Mouse (Mus musculus): ENCODE measurements around the gene Olfr1357. TPM values are rescaled to one million over a fixed set of nuclear protein-coding genes. Genes with fewer than 3 reads are reported as not detected.

Gene Olfr1357
- polyA plus RNA-seq, 1 experiment from 2014 or later: 0.09 TPM

DNA sequence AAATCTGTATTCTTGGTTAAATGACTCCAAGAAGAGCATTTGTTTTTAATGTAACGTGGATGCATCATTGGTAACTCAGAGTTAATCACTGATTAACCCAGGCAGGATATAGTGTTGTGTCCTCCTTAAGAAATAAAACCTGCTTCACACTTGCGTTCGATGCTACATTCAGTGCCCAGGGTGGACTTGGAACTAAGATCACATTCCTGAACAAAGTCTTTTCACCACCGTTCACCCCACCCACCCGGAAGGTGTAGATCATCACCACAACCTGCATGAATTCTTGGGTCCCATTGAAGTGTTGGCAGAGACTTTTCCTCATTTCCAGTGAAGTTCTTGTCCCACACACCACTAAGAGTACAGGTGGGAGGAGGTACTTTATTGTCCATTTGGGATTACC is 24.1 kb downstream of the Olfr1357 start:
- Histone ChIP-seq H3K4me3 (replicated peaks) (no peak overlapping the region), H3K4me1 (peaks cover 17% of the 10 kb centered on the region)
- 83% methylated on average over 5 of the region's 5 CpGs for WGBS

DNA sequence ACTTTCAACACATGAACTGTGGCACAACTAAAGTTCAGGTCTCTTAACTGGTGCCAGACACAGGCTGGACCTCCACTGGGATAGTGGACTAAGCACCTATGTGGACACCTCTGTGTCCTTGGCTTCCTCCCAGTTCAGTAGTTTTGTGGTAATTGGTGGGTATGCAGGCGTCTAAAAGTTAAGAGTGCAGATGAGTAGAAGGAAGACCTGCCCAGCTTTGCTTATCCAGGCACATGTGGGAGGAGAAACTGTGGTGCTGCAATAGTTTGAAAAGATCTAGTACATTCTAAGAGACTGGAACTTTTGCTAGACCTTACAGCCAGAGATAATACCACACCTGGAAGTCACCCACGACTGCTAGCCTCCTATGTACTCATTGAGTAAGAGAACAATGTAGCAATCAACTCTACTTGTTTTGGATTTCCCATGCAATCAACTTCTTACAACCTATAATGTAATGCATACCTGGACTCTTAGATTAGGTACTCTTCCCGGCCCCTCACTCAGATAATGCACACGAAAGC is 25.0 kb downstream of the Olfr1357 start:
- 67% methylated on average over 4 of the region's 4 CpGs for WGBS
- no peak overlapping the region for H3K4me3 ChIP-seq (replicated peaks)
- no peaks in the 10 kb centered on the region for H3K27me3 ChIP-seq
- H3K9me3 ChIP-seq (replicated peaks): no peaks in the 10 kb centered on the region
- ATAC-seq (ENCODE audit: insufficient number of reproducible peaks, low FRiP score, low TSS enrichment, low read depth): no peak
- peaks cover 17% of the 10 kb centered on the region for H3K4me1 ChIP-seq
- no peak overlapping the region for H3K4me2 ChIP-seq (replicated peaks)
- no peak overlapping the region for H3K9ac ChIP-seq
- no peak overlapping the region for H3K27ac ChIP-seq (replicated peaks)
- peaks cover 19% of the 10 kb centered on the region for H3K36me3 ChIP-seq

More for the DNA sequence above, 24.1 kb downstream of the Olfr1357 start:
- no peak overlapping the region for H3K27ac ChIP-seq (replicated peaks)
- no peaks in the 10 kb centered on the region for H3K27me3 ChIP-seq
- no peak overlapping the region for H3K9ac ChIP-seq
- H3K36me3 ChIP-seq: peaks cover 13% of the 10 kb centered on the region
- no peak overlapping the region for H3K4me2 ChIP-seq (replicated peaks)
- H3K9me3 ChIP-seq (replicated peaks): no peaks in the 10 kb centered on the region
- no peak for ATAC-seq (ENCODE audit: insufficient number of reproducible peaks, low FRiP score, low TSS enrichment, low read depth)

DNA sequence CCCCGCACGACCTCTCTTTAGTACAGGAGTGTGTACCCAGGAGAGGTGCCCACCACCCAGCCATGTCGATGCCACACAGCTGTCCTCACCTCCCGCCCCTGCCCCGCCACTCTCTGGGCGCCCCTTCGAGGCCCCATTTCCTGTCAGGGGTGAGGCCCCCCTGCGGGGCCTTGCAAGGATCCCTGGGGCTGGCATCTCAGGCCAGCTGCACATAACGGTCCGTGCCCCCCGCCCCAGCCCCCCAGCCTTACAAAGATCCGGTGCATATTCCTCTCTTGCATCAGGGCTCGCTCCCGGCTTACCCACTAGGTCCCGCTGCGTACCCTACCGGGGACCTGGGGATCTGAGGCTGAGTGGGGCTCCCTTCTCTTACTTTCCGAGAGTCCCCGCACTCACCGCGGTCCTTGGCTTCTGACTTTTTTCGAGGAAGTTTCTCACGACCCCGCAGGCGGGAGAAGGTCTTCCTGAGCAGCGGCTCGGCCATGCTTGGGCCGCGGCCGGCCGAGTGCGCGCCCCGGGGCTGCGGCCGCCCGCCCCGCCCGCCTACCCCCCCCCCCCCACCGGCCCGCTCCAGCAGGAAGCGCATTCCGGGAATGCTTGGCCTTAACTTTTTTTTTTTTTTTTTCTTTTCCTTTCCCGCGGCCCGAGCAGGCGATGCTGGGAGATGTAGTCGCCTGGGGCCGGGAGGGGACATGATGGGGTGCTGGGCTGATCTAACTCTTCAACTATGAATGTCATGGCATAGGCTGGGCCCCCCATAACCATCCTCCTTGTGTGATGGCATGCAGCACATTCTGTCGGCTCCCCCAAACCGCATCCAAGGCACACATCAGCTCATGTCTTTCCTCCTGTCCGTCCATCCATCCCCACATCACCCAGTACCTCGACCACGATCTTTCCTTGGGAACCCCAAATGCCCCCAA is 26.2 kb downstream of the Olfr1357 start, which contains the start of gene Syde1:
Gene Syde1 (minus strand): TSS at position 559 of the 923 bp plus-strand sequence.
- Histone ChIP-seq H3K4me2 (replicated peaks) (peak within 1 kb of the TSS; percentile 67), H3K9me3 (replicated peaks) (no peaks in the 10 kb centered on the region), H3K9ac (peak within 1 kb of the TSS; percentile 88), H3K36me3 (peaks cover 30% of the 10 kb centered on the region), H3K27me3 (no peaks in the 10 kb centered on the region), H3K4me1 (peaks cover 17% of the 10 kb centered on the region), H3K27ac (replicated peaks) (peak within 1 kb of the TSS; percentile 93), H3K4me3 (replicated peaks) (peak within 1 kb of the TSS; percentile 69)
- 3% methylated on average over 49 of the region's 54 CpGs for WGBS
- peak; percentile 86 for ATAC-seq (ENCODE audit: insufficient number of reproducible peaks, low FRiP score, low TSS enrichment, low read depth)

DNA sequence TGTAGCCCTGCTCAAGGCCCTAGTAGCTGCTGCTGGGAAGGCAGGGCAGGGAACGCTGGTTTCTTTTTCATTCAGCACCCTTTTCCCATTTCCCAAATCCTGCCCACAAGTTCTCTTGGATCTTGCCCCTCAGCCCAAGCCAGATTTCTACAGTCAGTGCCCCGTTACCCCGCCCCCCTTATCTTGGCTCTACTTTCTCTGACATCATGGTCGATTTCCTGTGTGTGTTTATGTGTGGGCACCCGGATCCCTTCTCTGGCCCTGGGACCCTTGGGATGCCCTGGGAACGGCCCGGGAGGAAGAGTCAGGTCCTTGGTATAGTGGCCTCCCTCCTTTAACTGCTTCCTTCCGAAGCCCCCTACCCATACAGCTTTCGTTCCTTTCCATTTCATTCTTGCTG is 27.1 kb downstream of the Olfr1357 start:
- Histone ChIP-seq H3K27me3 (no peaks in the 10 kb centered on the region), H3K4me3 (replicated peaks) (peak overlapping the region; percentile 69), H3K9ac (peak overlapping the region; percentile 88), H3K27ac (replicated peaks) (peak overlapping the region; percentile 93), H3K9me3 (replicated peaks) (no peaks in the 10 kb centered on the region), H3K4me1 (peaks cover 17% of the 10 kb centered on the region), H3K4me2 (replicated peaks) (peak overlapping the region; percentile 67), H3K36me3 (peaks cover 39% of the 10 kb centered on the region)
- 17% methylated on average over 9 of the region's 9 CpGs for WGBS
- no peak for ATAC-seq (ENCODE audit: insufficient number of reproducible peaks, low FRiP score, low TSS enrichment, low read depth)

DNA sequence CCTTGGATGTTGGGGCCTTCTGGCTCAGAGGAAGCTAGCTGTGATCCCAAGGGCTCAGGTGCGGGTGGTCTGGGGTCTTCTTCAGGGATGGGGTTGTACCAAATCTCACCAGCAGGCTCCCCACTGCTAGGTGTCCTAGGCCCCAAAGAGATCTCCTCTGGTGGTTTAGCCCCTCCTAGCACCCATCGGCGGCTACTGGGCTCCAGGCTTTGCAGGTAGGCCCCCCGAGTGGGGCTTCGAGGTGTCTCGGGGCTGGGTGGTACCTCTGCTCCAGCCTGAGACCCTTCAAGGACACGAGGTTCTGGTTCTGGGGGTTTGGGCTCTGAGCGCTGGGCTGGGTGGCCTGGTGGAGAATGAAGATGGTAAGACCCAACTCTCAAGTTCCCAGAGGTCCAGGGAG is 28.0 kb downstream of the Olfr1357 start:
- WGBS: 89% methylated on average over 8 of the region's 8 CpGs
- Histone ChIP-seq H3K27me3 (no peaks in the 10 kb centered on the region), H3K9ac (peak overlapping the region; percentile 18; the same call in 1 of the 2 replicates), H3K4me3 (replicated peaks) (peak overlapping the region; percentile 69), H3K27ac (replicated peaks) (no peak overlapping the region), H3K36me3 (peaks cover 48% of the 10 kb centered on the region), H3K4me1 (peaks cover 17% of the 10 kb centered on the region), H3K4me2 (replicated peaks) (peak overlapping the region; percentile 67), H3K9me3 (replicated peaks) (no peaks in the 10 kb centered on the region)
- ATAC-seq (ENCODE audit: insufficient number of reproducible peaks, low FRiP score, low TSS enrichment, low read depth): no peak

DNA sequence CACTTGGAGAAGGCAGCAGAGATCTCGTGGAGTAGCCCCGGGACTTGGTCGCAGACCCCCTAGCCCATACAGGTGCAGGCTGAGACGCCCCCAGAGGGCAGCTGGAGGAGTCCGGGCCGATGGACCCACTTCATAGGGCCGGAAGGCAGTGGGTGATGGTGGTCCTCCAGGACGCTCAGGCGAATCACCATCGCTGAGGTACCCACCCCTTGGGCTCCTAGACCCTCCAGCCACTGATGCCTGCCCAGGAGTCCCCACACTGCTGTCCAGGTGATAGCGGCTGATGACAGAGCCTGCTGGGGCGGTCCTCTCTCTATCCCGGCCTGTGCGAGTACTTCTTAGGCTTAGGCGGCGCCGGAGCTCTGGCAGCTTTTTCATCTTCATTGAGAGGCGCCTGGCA is 28.6 kb downstream of the Olfr1357 start:
- no peak for ATAC-seq (ENCODE audit: insufficient number of reproducible peaks, low FRiP score, low TSS enrichment, low read depth)
- H3K9me3 ChIP-seq (replicated peaks): no peaks in the 10 kb centered on the region
- H3K27ac ChIP-seq (replicated peaks): no peak overlapping the region
- H3K27me3 ChIP-seq: no peaks in the 10 kb centered on the region
- H3K4me2 ChIP-seq (replicated peaks): no peak overlapping the region
- WGBS: 96% methylated on average over 18 of the region's 18 CpGs
- H3K4me1 ChIP-seq: peaks cover 17% of the 10 kb centered on the region
- H3K9ac ChIP-seq: no peak overlapping the region
- H3K4me3 ChIP-seq (replicated peaks): no peak overlapping the region
- peaks cover 54% of the 10 kb centered on the region for H3K36me3 ChIP-seq

DNA sequence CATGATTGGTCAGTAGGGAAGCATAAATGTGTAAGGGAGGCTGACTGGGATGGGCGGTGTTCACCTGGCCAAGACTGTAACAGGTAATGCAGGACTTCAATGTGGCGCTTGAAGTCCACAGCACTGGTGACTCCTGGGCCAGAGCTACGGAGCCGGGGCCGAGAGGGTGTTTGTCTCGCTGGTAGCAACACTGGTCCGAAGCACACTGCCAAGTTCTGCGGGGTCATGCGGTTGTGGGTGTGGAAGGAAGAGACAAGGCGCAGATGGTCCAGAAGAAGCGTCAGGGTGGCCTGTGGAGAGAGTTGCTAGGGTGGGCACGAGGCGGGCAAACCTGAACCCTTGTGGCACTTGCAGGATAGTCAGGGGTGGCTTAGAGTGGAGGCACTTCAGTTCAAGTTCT is 31.8 kb downstream of the Olfr1357 start:
- no peak for ATAC-seq (ENCODE audit: insufficient number of reproducible peaks, low FRiP score, low TSS enrichment, low read depth)
- peaks cover 79% of the 10 kb centered on the region for H3K36me3 ChIP-seq
- no peak overlapping the region for H3K27ac ChIP-seq (replicated peaks)
- 96% methylated on average over 13 of the region's 13 CpGs for WGBS
- no peak overlapping the region for H3K4me2 ChIP-seq (replicated peaks)
- H3K4me3 ChIP-seq (replicated peaks): no peak overlapping the region
- H3K4me1 ChIP-seq: peaks cover 13% of the 10 kb centered on the region
- H3K9ac ChIP-seq: no peak overlapping the region
- H3K9me3 ChIP-seq (replicated peaks): no peaks in the 10 kb centered on the region
- H3K27me3 ChIP-seq: no peaks in the 10 kb centered on the region

DNA sequence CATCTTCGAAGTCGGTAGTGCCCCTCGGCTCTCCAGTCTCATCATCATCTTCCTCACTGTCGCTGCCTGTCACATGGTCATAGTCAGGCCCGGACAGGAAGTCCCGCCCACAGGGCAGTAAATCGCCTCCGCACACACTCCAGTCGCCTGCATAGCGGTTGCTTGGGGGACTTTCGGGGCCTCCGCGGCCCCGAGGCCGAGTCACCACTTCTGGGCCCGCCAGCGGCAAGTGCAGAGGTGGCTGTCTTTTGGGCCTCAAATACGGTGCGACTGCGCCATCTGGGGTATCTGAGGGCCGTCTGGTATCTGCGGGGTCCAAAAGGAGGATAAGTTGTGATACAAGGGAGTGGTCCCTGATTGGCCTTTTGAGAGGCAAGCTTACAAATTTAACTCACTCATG is 32.3 kb downstream of the Olfr1357 start:
- no peak for ATAC-seq (ENCODE audit: insufficient number of reproducible peaks, low FRiP score, low TSS enrichment, low read depth)
- H3K9ac ChIP-seq: no peak overlapping the region
- peaks cover 83% of the 10 kb centered on the region for H3K36me3 ChIP-seq

DNA sequence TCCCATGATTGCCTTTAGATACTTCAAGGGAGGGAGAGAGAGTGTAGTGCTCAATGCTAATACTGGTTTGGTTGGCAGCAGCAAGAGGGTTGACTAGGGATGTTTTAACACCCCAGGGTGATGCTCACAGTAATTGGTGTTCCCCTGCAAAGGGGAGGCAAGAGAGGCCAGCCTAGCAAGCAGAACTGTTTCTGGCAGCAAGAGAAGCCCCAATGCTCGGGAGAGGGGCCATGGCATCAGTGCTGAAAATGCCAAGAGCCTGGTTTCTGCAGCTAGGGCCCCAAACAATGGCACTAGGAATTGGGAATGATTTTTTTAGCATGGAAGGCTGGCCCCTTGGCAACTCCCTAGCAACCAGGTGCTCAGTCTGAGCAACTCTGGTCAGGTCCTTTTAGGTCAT is 32.9 kb downstream of the Olfr1357 start:
- ATAC-seq (ENCODE audit: insufficient number of reproducible peaks, low FRiP score, low TSS enrichment, low read depth): no peak
- no peak overlapping the region for H3K27ac ChIP-seq (replicated peaks)
- peaks cover 89% of the 10 kb centered on the region for H3K36me3 ChIP-seq
- H3K9me3 ChIP-seq (replicated peaks): no peaks in the 10 kb centered on the region
- H3K4me1 ChIP-seq: peaks cover 4% of the 10 kb centered on the region
- H3K4me3 ChIP-seq (replicated peaks): no peak overlapping the region
- H3K4me2 ChIP-seq (replicated peaks): no peak overlapping the region
- H3K9ac ChIP-seq: no peak overlapping the region
- H3K27me3 ChIP-seq: no peaks in the 10 kb centered on the region
- WGBS: 77% methylated on average over 1 of the region's 1 CpGs

More for the DNA sequence above, 32.3 kb downstream of the Olfr1357 start:
- WGBS: 87% methylated on average over 22 of the region's 22 CpGs
- Histone ChIP-seq H3K4me1 (peaks cover 10% of the 10 kb centered on the region), H3K27ac (replicated peaks) (no peak overlapping the region), H3K27me3 (no peaks in the 10 kb centered on the region), H3K9me3 (replicated peaks) (no peaks in the 10 kb centered on the region), H3K4me2 (replicated peaks) (no peak overlapping the region), H3K4me3 (replicated peaks) (no peak overlapping the region)

DNA sequence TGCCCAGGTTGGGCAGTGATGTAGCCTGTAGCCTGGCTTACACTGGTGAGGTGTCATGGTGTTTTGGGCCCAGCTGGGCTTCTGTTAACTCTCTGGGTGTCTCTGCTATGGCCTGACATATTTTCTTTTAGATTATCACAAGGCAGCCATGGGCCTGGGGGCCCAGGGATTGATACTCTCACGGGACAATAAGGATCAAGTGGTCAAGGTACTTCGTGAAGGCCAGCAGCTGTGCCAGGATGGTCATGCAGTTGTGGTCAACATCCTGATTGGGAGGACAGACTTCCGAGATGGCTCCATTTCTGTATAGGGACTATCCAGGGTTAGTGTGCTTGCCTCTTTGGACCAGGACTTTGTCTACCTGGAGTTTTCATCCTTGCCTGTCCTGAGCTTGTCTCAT is 33.9 kb downstream of the Olfr1357 start:
- Histone ChIP-seq H3K4me1 (no peaks in the 10 kb centered on the region), H3K27me3 (no peaks in the 10 kb centered on the region), H3K4me3 (replicated peaks) (no peak overlapping the region), H3K4me2 (replicated peaks) (no peak overlapping the region), H3K9me3 (replicated peaks) (no peaks in the 10 kb centered on the region), H3K36me3 (peaks cover 89% of the 10 kb centered on the region), H3K27ac (replicated peaks) (no peak overlapping the region), H3K9ac (no peak overlapping the region)
- 71% methylated on average over 3 of the region's 3 CpGs for WGBS
- ATAC-seq (ENCODE audit: insufficient number of reproducible peaks, low FRiP score, low TSS enrichment, low read depth): no peak

DNA sequence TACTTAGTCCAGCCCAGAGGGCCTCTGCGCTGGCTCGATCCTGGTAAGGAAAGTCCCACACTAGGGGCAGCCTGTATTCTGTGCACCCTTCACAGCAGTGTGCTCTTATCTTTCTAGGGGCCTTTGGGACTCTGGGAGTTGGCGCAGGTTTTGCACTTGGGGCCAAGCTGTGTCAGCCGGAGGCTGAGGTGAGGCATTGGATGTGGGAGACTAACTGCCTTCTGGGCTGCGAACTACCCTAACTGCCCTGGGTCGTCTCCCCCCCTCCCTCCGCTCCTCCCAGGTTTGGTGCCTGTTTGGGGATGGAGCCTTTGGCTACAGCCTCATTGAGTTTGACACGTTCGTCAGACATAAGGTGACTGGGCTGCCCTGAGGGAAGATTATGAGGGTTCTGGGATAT is 34.5 kb downstream of the Olfr1357 start:
- no peak overlapping the region for H3K9ac ChIP-seq
- peaks cover 89% of the 10 kb centered on the region for H3K36me3 ChIP-seq
- H3K4me1 ChIP-seq: no peaks in the 10 kb centered on the region
- no peak overlapping the region for H3K4me3 ChIP-seq (replicated peaks)
- no peak for ATAC-seq (ENCODE audit: insufficient number of reproducible peaks, low FRiP score, low TSS enrichment, low read depth)
- H3K27me3 ChIP-seq: no peaks in the 10 kb centered on the region
- WGBS: 57% methylated on average over 9 of the region's 9 CpGs
- no peaks in the 10 kb centered on the region for H3K9me3 ChIP-seq (replicated peaks)
- no peak overlapping the region for H3K4me2 ChIP-seq (replicated peaks)
- no peak overlapping the region for H3K27ac ChIP-seq (replicated peaks)

Data from embryonic facial prominence, embryonic 15.5 days (tissue).